Mouse (Mus musculus): ENCODE measurements around the gene Pars2.

DNA sequence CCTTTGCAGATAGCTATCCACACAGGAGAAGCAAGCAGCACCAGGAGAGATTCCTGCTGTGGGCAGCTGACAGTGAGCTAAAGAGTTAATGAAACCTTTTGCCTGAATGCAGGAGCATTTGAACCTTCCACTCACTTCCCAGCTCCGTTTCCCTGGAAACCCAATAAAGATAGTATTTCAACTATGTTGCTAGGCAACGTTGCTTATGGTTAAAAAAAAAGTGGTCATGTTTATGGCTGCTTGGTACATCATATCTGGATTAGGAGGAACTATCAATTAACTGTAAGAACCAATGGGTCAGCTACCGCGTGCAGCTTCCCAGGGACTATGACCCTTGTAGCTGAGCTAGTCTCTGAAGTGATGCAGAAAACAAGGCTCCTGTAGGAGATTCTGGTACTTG is 49.9 kb downstream of the Pars2 start:
- no peak for TF ChIP-seq CTCF (IDR thresholded peaks at IDR 0.05; ENCODE audit: borderline replicate concordance, extremely low read depth, insufficient read depth, insufficient read length)
- no peak for TF ChIP-seq POLR2A (IDR thresholded peaks at IDR 0.05; ENCODE audit: borderline replicate concordance, extremely low read depth, insufficient read depth, insufficient read length, poor library complexity, severe bottlenecking)

Data from brain, embryonic 14.5 days (tissue).